Mouse (Mus musculus) heart, adult 2 months (tissue): ENCODE data around the gene Wnt11.

Source experiments
- CTCF ChIP-seq: fragments of 200-600 bp; IDR thresholded peaks from 2 replicates; pipeline ENCODE4 v1.8.1; 2022; ENCODE audit warnings: antibody characterized with exemption, mild to moderate bottlenecking, moderate library complexity
- POLR2A ChIP-seq: fragments of 200-500 bp; IDR thresholded peaks from 2 replicates; pipeline ENCODE4 v1.6.1; 2011; ENCODE audit warnings: mild to moderate bottlenecking, low read depth, low read length, control low read depth; ENCODE audit not compliant: insufficient read depth

DNA sequence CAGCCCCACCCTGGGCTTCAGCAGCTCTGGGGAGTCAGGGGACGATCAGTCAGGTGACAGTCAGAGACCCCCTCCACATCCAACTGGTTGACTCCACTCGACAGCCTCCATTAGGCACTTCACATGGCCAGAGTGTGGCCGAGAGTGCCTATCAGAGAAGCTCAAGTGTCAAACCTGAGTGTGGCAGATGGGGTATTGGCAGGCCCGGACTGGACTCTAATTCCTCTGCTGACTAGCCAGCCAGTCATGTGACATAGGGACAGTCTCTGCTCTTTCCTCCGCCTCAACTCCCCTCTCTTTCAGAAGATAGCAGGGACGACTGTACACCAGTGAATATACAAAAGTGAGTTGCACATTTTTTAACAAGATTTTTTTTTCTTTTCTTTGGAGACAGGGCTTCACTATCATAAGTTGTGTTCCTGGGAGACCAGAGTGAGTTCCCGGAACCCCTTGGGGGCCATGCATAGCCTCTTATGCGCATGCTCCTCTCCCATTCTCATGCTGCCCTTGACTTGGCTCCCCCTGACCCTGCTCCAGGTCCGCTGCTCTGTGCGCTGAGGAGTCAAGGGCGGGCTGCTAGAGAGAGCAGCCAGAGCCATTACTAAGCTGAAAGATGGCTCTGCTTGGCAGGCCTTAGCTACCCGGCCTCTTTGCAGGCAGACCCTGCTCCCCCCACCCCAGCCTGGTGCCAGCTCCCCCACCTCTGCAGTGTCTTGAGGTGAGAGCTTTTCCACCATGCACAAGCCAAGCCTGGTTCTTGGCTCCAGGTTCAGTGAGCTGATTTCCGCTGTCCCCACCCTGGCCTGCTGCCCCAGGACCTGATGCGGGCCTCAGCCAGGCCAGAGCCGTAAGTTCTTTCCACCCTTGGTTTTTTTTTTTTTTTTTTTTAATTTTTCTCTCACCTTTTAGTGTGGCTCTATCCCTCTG lies 10.8 kb upstream of the Wnt11 start:
- TF ChIP-seq CTCF (no peak), POLR2A (no peak)
